Mouse (Mus musculus): ENCODE measurements around the gene Angel1. TPM values are rescaled to one million over a fixed set of nuclear protein-coding genes. Genes with fewer than 3 reads are reported as not detected.

Angel1 gene
- total RNA-seq, 4 experiments from 2014 or later = 9.0 to 10.4 (median 9.6) TPM

DNA sequence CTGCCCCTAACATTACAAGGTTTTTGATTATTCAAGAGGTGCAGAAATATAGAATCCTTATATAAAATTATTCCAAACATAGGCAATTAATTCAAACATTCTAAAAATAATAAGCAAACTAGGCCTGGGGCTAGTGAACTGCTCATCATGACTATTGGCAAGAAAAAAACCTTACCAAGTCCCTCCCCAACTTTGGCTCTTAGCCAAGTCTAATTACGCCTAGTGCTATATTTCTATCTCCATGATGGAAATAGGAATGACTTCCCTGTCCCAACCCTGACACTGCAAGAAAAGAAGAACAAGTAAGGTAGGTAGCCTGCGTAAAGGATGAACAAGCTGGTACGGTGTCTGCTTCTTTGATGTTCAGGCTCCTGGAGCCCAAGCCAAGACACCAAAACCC is 23.6 kb downstream of the Angel1 start:
- no peak for DNase-seq (ENCODE audit: low spot score in 2 of 2)

DNA sequence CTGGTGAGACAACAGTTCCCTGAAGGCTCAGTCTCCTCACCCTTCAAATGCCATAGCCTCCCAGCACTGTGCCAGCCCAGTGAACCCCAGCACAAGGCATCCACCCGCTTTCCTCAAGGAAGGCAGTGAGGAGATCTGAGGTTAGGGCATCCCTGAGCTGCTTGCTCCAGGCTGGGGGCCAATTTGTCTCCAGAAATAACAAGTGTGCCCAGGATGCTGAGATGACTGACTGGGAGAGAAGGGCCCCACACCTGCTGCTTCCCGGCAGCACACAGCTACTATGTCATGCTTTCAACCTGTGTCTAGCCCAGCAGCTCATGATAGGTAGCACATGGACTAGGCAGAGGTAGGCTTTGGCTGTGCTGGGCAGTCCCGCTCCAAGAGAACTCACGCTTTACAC is 24.8 kb downstream of the Angel1 start:
- DNase-seq (ENCODE audit: low spot score in 2 of 2) = no peak

DNA sequence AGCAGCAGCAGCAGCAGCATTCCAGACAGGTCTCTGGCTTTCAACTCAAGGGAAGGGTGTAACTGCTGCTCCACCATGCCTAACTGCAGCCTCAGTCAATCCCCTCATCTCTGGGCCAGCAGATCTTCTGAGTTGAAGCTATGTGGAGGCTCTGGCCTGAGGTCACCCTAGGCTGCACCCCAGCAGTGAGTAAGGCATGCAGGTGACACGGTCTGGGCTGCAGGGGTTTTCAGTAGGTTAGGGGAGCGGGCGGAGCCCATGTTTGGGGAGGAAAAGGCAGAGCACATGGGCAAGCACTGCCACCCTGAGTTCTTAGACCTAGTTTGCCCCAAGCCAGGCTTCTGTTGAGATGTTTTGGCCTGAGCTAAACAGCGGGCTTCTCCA is 25.3 kb downstream of the Angel1 start:
- no peak for DNase-seq (ENCODE audit: low spot score in 2 of 2)

DNA sequence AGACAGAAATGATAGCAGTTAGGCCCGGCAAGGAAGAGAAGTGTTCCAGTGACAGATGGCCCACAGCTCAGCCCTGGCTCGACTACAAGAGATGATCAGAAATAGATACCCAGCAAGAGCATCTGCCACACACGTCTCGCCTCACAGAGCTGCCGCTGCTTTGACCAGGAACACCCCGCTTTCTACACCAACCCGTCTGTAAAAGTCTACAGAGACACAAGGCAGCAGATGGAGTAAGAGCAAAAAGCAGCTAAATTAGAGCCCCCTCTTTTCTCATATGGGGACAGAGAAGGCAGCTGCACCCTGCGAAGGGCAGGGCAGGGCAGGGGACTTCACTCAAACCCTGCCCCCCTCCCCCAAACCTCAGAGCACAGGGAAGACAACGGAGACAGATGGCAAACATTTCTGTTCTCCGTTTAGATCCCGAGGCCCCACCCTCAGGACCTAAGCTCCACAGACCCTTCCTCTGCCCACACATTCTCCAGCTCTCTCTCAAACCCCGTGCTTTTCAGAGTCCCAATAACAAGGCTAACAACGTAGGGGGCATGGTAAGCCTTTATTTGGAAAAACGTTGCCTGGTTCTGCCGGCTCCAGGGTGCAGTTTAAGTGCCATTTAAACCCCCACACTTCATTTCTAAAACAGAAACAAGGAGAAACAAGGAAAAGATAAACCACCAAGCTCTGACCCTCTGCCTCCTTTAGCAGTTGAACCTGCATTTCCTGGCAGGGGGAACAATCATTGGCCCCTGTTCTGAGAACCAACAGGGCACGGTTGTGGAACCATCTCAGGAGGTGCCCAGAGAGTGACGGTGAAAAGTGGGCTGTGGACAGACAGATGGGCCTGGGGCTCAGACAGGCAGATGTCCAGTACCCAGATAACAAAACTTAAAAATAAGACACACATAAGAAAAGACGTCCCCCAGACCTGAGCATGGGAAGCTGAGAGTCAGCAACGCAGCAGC is 26.0 kb downstream of the Angel1 start:
- DNase-seq (ENCODE audit: low spot score in 2 of 2) = peak in 1 of 2 experiments; percentile 94

DNA sequence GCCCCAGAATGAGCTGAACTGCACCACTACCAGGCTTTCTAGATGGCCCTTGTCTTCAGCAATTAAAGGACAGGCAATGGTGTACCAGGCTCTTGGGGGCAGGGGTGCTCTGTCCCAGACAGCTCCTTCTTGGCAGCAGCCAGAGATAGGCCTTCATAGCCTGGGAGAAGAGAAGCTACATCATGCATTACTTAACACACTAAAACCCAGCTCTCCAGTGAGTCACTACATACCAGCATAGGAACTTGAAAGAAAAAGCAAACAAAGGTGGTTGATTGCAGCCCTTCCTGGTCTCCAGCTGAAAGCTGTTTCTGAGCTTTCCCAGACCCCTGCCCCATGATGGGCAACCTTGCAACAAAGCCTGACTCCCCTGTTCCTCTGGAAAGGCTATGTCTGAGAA is 27.7 kb downstream of the Angel1 start:
- DNase-seq (ENCODE audit: low spot score in 2 of 2) = no peak

DNA sequence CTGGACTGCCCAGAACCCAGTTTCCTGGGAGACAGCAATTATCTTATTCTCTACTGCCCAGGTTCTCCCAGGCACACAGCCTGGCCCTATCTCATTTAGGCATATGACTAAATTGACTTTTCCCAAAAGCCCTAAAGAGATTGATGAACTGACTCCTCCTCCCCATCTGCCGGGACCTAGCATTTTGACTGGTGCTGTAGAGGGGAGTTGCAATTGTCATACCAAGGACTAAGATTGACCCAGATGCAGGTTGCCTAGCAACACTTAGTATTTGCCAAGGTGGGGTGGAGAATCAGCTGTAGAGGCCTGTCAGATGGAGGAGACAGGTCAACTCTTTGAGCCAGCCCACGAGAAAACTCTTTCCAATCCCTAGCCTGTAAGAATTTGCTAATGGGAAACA is 28.3 kb downstream of the Angel1 start:
- no peak for DNase-seq (ENCODE audit: low spot score in 2 of 2)

DNA sequence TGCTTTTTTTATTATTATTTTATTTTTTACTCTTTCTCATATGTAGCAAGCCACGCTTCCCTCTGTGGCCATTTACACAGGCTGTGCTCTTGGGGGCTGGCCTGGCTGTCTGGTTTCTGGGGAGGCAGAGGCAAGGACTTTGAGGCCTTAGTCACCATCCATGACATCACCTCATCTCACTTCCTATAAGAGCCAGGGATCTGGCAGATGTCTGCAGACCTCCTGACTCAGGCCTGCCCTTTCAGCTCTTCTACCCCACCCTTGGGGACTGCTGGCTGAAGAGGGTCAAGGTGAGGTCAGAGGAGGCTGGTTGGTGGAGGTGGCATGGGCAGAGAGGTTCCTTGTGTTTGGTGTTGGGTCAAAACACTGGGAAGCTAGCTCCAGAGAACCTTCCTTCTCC is 31.8 kb downstream of the Angel1 start:
- no peak for DNase-seq (ENCODE audit: low spot score in 2 of 2)

DNA sequence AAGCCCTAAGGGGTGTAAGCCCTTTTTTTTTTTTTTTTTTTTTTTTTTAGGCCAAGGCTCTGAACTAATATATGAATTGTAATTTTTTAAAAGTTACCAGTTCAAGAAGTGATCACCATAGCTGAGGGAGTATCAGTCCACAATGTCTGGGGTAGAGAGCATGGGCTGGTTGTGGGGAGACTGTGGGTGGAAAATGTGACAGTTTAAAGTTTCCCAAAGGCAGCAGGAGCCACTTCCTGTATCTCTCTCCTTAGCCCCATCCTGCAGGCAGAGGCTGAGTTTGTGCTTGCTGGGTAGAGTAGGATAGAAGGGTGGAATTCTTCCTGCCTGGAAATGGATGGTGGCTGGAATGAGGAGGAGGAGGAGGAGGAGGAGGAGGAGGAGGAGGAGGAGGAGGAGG is 32.9 kb downstream of the Angel1 start:
- DNase-seq (ENCODE audit: low spot score in 2 of 2) = no peak

DNA sequence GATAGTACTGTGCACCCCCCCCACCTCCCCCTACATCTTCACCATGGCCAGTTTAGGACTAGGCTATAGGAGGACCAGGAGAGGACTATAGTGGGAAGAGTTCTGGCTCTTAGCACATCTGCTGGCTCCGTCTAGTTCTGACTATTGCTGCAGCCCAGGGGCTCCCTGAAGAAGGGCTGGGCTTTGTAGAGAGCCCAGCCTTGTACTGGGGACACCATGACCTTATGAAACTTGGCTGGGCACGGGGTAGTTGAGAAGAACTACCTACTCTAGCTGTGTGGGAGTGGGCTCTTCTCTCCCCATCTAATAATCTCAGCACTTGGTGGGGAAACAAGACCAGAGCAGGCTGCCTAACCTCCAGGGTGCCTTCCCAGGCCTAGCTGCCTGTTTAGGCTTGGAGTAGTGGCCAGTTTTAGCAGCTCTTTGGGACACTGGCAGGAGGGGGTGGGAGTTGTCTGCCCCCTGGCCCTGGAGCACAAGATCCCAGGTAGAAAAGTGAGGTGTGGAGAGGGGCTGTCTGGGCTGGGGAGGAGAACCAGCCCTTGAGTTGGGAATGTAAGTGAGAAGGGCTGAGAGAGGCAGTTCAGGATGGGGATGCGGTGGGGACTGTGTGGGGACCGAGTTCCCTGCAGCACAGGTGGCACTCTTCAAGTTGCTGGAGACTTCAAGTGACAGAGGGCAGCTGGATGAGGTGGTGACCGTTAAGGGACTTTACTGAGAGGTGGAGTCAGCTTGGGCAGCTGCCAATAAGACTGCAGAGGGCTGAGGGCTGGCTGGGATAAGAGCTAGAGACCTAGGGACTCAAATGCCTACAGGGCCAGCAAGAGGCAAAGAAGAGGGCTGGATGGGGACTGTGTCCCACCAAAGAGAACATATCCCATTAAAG is 33.5 kb downstream of the Angel1 start:
- DNase-seq (ENCODE audit: low spot score in 2 of 2) = no peak

DNA sequence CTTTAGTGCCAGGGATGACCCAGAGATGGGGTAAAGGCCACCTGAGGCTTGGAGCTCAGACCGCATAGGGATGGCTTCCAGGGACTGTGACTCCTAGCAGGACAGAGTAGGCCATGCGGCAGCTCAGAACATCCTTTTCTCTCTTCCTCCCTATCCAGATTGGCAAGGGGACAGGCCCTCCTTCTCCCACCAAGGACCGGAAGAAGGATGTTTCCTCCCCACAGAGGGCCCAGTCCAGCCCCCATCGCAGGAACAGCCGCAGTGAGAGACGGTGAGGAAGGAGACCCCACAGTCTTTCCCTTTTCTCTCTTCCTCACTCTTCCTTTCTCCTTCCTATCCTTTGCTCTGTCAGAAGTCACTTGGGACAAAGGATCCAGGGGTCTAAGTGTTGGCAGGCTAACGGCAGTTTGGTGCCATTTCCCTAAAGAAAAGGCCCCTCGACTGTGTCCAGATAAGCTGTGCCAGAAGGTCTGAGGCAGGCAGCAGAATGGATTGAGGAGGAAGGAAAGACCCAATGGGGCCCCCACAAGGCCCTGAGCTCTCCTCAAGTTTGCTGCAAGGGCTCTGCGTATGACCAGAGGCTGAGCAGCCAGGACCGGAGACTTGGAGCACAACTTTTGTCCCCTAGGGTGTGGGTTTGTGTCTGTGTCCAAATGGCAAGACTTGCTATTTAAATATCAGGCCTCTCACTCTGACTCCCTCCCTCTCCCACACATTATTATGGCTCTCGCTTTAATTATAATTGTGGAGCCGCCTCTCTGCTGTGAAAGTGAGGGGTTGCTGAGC is 35.4 kb downstream of the Angel1 start:
- no peak for DNase-seq (ENCODE audit: low spot score in 2 of 2)

DNA sequence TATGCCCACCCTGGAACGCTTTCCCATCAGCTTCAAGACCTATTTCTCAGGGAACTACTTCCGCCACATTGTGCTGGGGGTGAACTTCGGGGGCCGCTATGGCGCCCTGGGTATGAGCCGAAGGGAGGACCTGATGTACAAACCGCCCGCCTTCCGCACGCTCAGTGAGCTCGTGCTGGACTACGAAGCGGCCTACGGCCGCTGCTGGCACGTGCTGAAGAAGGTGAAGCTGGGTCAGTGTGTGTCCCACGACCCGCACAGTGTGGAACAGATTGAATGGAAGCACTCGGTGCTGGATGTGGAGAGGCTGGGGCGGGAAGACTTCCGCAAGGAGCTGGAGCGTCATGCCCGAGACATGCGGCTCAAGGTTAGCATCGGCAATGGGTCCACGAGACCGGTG is 37.3 kb downstream of the Angel1 start:
- no peak for DNase-seq (ENCODE audit: low spot score in 2 of 2)

DNA sequence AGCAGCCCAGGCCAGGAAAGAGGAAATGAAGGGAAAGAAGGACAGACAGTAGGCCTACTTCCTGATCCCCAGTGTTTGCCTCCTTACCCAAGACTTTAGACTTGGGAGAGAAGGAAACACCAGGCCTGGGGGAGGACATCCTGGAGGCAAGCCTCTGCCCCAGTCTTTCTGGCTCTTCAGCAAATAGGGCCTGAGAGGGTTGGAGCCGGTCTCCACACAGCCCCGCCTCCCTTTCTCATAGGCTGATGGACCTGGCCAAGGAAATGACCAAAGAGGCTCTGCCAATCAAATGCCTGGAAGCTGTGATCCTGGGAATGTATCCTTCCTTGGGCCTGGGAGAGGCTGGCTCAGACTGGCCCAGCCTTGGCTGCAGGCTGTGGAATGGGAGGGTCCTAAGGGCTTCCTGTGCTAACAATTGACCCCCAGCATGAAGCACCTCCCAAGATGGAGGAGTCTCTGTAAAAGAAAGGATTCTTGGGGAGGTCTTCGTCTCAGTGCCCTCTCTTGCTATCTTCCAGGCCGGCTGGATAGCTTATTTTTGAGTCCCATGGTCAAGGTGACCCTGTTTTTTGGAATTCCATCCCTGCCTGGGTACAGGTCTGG is 38.2 kb downstream of the Angel1 start:
- DNase-seq (ENCODE audit: low spot score in 2 of 2) = no peak

DNA sequence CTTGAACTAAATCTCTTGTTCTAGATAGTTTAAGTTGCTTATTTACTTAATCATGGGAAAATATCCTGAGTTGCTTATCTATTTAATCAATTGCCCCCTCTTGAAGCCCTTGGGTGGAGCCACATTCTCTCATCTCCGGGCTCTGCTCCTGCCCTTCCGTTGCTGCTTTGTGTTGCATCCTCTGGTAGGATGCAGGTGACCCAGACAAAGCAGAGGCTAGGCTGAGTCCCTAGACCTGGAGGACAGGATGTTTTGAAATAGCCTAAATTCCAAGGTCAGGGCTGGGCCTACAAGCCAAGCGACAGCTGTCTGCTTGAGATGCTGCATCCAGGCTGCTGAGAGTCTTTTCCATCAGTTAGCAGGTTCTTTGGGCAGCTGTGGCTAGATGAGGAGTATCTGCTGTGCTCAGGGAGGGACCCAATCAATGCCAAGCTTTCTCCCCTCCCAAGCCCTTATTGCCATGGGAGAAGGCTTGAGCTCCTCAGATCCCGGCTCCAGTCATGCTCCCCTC is 38.8 kb downstream of the Angel1 start:
- DNase-seq (ENCODE audit: low spot score in 2 of 2) = no peak

DNA sequence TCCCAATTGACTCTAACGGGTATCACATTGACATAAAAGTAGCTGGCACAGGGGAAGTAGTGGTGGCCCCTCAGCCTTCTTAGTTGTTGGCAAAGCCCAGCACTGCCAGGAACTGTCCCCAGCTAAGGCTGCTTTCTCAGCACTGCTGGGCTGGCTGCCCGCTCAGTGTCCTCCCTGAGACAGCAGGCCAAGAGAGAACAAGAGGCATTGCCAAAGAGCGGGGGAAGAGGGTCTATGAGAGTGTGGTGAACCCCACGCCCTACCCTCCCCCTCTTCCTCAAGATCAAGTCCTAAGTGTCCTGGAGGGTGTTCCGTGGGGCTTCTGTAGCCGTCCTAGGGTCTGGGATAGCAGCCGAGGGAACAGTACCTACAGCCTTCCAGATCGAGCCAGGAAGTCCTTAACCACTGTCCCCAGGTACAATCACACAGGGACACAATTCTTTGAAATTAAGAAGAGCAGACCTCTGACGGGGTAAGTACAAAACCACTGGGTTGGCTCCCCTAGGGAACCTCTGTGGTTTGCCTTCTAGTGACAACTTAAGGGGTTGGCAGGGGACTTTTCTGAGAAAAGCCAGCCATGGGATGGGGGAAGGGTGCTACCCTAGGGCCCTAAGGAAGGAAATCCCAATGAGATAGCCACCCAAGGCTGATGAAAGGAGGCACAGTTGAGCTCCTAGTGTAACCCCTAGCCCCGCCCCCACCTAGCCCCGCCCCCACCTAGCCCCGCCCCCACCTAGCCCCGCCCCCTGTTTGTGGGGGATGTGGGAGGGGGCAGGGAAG is 39.5 kb downstream of the Angel1 start:
- peak in 1 of 2 experiments; percentile 43 for DNase-seq (ENCODE audit: low spot score in 2 of 2)

DNA sequence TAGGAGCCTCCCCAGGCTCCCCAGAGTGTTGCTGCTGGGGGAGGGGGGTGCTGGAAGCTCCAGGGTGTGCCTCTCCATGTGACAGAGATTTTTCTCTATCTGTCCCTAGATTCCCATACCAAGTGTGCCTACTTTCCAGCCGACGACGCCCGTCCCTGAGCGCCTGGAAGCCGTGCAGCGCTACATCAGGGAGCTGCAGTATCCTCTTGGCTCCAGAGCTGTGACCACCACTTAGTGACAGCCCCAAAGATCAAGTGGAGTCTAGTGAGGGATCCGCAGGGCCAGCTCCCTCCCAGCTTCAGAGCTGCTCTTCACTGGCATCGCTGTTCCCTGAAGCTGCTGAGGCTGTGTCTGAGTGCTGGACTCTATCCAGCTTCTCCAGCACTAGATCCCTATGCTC is 41.0 kb downstream of the Angel1 start:
- no peak for DNase-seq (ENCODE audit: low spot score in 2 of 2)

DNA sequence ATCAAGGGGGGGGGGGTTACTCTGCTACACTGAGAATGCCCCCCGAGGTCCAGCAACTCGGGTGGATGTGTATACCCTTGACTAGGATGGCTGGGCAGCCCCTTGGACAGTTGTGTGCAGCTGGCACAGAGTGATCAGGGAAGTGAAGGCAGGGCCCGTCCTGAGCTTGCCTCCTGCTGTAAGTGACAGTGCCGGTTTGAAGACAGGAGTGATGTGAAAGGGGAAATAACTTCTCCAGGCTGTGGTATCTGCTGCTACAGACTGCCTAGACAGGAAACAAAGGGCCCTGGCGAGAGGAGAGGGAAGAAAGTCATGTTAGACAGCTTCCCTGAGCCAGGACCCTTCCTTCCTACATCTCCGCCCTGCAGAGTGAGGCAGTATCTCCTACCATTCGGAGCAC is 42.6 kb downstream of the Angel1 start:
- DNase-seq (ENCODE audit: low spot score in 2 of 2) = no peak

DNA sequence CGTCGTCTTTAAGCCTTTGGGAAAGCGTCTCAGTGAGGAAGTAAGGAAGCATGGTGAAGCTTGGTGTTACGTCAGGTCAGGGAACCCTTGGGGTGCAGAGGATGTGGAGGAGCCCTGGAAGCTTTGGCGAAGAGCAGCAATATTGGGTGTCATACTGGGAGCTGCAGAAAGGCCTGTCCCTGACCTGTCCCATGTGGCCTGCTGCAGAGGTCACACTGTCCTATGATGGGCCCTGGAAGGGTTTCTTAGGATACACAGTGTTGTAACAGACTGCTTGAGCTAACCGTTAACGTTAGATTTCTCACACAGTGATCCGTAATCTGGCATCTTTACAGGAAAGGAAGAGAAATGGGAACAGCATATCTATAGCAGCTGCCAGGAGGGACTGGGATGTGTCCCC is 44.1 kb downstream of the Angel1 start:
- DNase-seq (ENCODE audit: low spot score in 2 of 2) = no peak

DNA sequence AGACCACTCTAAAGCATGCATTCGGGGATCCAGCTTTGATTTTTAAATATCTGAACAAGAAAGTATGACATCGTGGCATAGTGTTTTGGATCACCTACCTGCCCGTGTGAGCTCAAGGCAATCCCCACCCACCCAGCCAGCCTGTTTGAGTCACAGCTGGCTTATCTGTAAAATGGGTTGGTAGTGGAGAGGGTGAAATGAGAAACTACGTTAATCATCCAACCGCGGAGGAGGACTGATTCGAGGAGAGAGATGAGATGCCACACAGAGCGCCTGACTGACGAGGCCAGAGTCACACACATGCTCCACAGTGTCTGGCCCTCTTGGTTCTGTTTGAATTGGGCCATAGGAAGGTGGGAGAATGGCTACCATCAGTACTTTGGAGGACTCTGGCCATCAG is 44.6 kb downstream of the Angel1 start:
- no peak for DNase-seq (ENCODE audit: low spot score in 2 of 2)

DNA sequence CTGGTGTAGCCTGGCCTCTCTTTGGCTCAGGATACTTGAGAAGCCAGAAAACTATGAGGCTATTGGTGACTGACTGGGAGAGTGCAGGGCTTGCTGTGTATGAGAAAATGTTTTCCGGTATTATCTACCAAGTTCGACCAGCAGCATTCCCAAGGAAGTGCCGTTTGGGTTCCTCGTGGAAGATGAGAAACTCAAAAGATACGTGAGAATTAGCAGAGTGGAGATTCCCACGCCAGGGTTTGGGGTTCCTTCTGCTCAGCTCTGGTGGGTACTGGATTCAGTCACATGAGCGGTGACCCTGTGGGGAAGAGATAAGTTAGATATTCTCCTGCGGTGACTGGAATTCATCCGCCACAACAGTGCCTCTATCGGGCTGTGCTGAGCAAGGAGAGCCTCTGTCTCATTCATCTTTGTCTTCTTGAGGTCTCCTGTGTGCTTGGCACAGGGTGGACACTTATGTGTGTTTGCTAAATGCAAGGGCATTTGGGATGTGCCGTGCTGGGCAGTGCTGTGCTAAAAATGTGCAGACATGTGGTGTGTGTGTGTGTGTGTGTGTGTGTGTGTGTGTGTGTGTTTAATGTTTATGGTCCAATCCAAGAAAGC is 45.6 kb downstream of the Angel1 start:
- no peak for DNase-seq (ENCODE audit: low spot score in 2 of 2)

DNA sequence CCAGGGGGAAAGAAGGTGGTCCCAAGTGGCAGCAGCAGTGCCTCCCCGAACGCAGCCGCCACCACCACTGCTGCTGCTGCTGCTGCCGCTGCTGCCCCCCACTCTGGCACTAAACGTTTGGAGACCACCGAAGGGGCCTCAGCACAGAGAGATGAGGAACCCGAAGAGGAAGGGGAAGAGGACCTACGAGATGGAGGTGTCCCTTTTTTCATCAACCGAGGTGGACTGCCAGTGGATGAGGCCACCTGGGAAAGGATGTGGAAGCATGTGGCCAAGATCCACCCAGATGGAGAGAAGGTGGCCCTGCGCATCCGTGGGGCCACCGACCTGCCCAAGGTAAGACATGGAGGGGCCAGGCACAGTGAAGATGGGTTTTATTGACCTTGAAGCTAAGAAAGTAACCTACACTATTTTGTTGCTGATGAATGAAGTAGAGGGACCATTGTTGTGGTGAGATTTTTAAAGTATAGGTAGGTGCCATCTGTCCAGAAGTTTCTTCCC is 46.2 kb downstream of the Angel1 start:
- no peak for DNase-seq (ENCODE audit: low spot score in 2 of 2)
